11 mouse cellular contexts compared by ENCODE assay signal in the genomic region with DNA sequence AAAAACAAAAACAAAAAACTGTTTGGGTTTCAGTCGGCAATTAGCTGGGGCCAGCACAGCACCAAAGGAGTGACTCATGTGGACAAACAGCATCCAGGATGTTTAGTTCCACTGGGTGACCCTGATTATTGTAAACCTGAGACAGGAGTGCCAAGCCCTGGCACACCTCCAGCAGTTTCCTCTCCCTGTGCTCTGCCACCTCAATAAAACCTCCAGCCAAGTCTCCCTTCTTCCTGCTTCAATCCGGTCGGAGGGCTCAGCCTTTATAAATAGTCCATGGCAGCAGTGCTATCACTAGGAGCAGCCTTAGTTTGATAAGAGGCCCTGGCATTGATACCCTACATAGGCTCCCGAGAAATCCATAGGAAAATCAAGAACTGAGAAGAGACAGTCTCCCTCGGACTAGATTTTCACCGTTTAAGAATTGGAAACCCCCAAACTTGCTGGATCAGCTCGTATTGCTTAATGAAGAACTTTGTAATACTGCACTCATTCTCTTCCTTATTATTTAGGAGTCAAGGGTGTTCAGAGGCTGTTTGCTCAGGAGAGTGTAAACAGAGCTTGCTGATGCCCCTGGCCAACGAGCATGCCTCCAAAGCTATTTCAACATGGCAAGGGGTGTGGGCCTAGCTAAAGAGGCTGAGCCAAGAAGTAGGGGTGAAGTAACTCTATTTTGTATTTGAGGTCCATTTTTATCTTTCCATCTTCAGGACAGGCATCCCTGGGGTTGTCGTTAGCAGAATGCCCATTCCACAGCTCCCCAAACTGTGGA. TPM values are rescaled to one million over a fixed set of nuclear protein-coding genes. Genes with fewer than 3 reads are reported as not detected.
A peak's percentile ranks its signal among the peaks of the same experiment; 100 is the strongest.
DNase-seq lines count a peak whose midpoint lies in the region; ATAC-seq and TF ChIP-seq lines count a peak whose summit lies in the region.
"Had no signal": no experiment of that assay in that cellular context is flagged by ENCODE, and none has a peak within 500 bp of the region (broad histone marks: within the 10 kb centered on the region; RNA-seq: fewer than 3 reads in every experiment).

No protein-coding gene starts in this region.

- H3K4me3 ChIP-seq in liver, embryonic 16.5 days (ENCODE audit: low read depth, low read length) = no peak overlapping the region
- no peak overlapping the region for H3K4me3 ChIP-seq in liver, embryonic 11.5 days (ENCODE audit: low read depth, low read length)
- no peak overlapping the region for H3K4me3 ChIP-seq in kidney, postnatal 0 days (replicated peaks; ENCODE audit: low read depth, low read length)
- H3K4me3 ChIP-seq in stomach, embryonic 14.5 days (ENCODE audit: low read depth, low read length) = no peak overlapping the region
- H3K4me3 ChIP-seq: embryonic facial prominence, embryonic 13.5 days had no signal

- H3K27ac ChIP-seq in liver, embryonic 16.5 days (ENCODE audit: low read length) = no peak overlapping the region
- no peak overlapping the region for H3K27ac ChIP-seq in liver, embryonic 11.5 days (ENCODE audit: low read depth, low read length)
- H3K27ac ChIP-seq in kidney, postnatal 0 days = no peak overlapping the region
- H3K27ac ChIP-seq in stomach, embryonic 14.5 days (ENCODE audit: low read length) = peak overlapping the region; percentile 35; the same call in 1 of the 2 replicates
- H3K27ac ChIP-seq: embryonic facial prominence, embryonic 13.5 days; hindbrain, postnatal 0 days had no signal

- no peak overlapping the region for H3K4me2 ChIP-seq in liver, embryonic 16.5 days (ENCODE audit: low read depth, low read length)
- no peak overlapping the region for H3K4me2 ChIP-seq in liver, embryonic 11.5 days
- no peak overlapping the region for H3K4me2 ChIP-seq in kidney, postnatal 0 days (ENCODE audit: low read length)
- no peak overlapping the region for H3K4me2 ChIP-seq in stomach, embryonic 14.5 days (replicated peaks; ENCODE audit: low read depth, low read length)
- H3K4me2 ChIP-seq: embryonic facial prominence, embryonic 13.5 days had no signal

- TF ChIP-seq CTCF in kidney, postnatal 0 days (IDR thresholded peaks at IDR 0.05; ENCODE audit: low read depth) = no peak

- H3K9me3 ChIP-seq in liver, embryonic 16.5 days (replicated peaks; ENCODE audit: control insufficient read depth, low read length) = no peaks in the 10 kb centered on the region
- no peaks in the 10 kb centered on the region for H3K9me3 ChIP-seq in liver, embryonic 11.5 days (ENCODE audit: control insufficient read depth, low read length)
- H3K9me3 ChIP-seq in kidney, postnatal 0 days (replicated peaks; ENCODE audit: low read length) = no peaks in the 10 kb centered on the region
- H3K9me3 ChIP-seq in stomach, embryonic 14.5 days (ENCODE audit: control insufficient read depth, low read depth, low read length) = no peaks in the 10 kb centered on the region
- H3K9me3 ChIP-seq: embryonic facial prominence, embryonic 13.5 days had no signal

- ATAC-seq in liver, embryonic 16.5 days (ENCODE audit: low read depth) = peak; percentile 76; the same call in 1 of the 2 replicates
- ATAC-seq in liver, embryonic 11.5 days (replicated peaks; ENCODE audit: low FRiP score) = no peak
- ATAC-seq in kidney, postnatal 0 days (replicated peaks; ENCODE audit: low FRiP score, low read depth) = no peak
- no peak; the same call in 1 of the 2 replicates for ATAC-seq in stomach, embryonic 14.5 days (ENCODE audit: insufficient number of reproducible peaks, insufficient read depth, low FRiP score, low read depth)
- ATAC-seq: hindbrain, postnatal 0 days had no signal

- peak; percentile 38 for DNase-seq in adrenal gland, adult 2 months
- no peak for DNase-seq in adrenal gland, adult 18-20 months (ENCODE audit: low spot score in 2 of 2)
- DNase-seq in liver, embryonic 11.5 days (ENCODE audit: low spot score) = no peak
- peak; percentile 31 for DNase-seq in kidney, postnatal 0 days (ENCODE audit: low spot score)
- DNase-seq in spleen, adult 12 weeks (ENCODE audit: low spot score) = no peak
- no peak for DNase-seq in layer of hippocampus, adult 9-10 months (ENCODE audit: low spot score)

- peaks cover 7% of the 10 kb centered on the region for H3K4me1 ChIP-seq in liver, embryonic 16.5 days (ENCODE audit: control insufficient read depth, low read depth, low read length)
- H3K4me1 ChIP-seq in liver, embryonic 11.5 days (replicated peaks; ENCODE audit: control insufficient read depth, insufficient read depth, low read length) = peaks cover 8% of the 10 kb centered on the region
- H3K4me1 ChIP-seq in kidney, postnatal 0 days (replicated peaks; ENCODE audit: insufficient read depth, low read length) = no peaks in the 10 kb centered on the region
- H3K4me1 ChIP-seq in stomach, embryonic 14.5 days (ENCODE audit: control insufficient read depth, insufficient read depth, low read length) = peaks cover 5% of the 10 kb centered on the region; the same call in 1 of the 2 replicates

- no peaks in the 10 kb centered on the region for H3K36me3 ChIP-seq in liver, embryonic 16.5 days (ENCODE audit: control insufficient read depth, insufficient read depth)
- H3K36me3 ChIP-seq in liver, embryonic 11.5 days (ENCODE audit: control insufficient read depth, insufficient read depth, low read length) = no peaks in the 10 kb centered on the region
- no peaks in the 10 kb centered on the region for H3K36me3 ChIP-seq in kidney, postnatal 0 days (ENCODE audit: insufficient read depth, low read length)
- H3K36me3 ChIP-seq in stomach, embryonic 14.5 days (ENCODE audit: control insufficient read depth, insufficient read depth, low read length) = no peaks in the 10 kb centered on the region
- H3K36me3 ChIP-seq: embryonic facial prominence, embryonic 13.5 days had no signal

- peaks cover 25% of the 10 kb centered on the region for H3K27me3 ChIP-seq in liver, embryonic 16.5 days (ENCODE audit: control insufficient read depth, insufficient read depth, low read depth, low read length)
- H3K27me3 ChIP-seq in liver, embryonic 11.5 days (replicated peaks; ENCODE audit: control insufficient read depth, insufficient read depth, low read length) = peaks cover 23% of the 10 kb centered on the region
- 0 out of 2 replicates have a peak, but pooled peaks cover 4% of the 10 kb centered on the region for H3K27me3 ChIP-seq in kidney, postnatal 0 days (ENCODE audit: insufficient read depth, low read length)
- H3K27me3 ChIP-seq in stomach, embryonic 14.5 days (ENCODE audit: control insufficient read depth, insufficient read depth, low read length) = peaks cover 5% of the 10 kb centered on the region; the same call in 1 of the 2 replicates

- whole genome bisulfite sequencing in liver, embryonic 16.5 days (ENCODE audit: insufficient replicate concordance) = 41% methylated on average over 9 of the region's 9 CpGs
- 69% methylated on average over 9 of the region's 9 CpGs for WGBS in liver, embryonic 11.5 days
- 51% methylated on average over 9 of the region's 9 CpGs for WGBS in kidney, postnatal 0 days
- 54% methylated on average over 9 of the region's 9 CpGs for WGBS in stomach, embryonic 14.5 days

- H3K9ac ChIP-seq in liver, embryonic 16.5 days (ENCODE audit: low read depth, low read length) = no peak overlapping the region
- H3K9ac ChIP-seq in liver, embryonic 11.5 days (ENCODE audit: low read depth, low read length) = no peak overlapping the region
- H3K9ac ChIP-seq in kidney, postnatal 0 days (ENCODE audit: low read depth, low read length) = no peak overlapping the region
- H3K9ac ChIP-seq in stomach, embryonic 14.5 days (replicated peaks; ENCODE audit: low read depth, low read length) = no peak overlapping the region
- H3K9ac ChIP-seq: embryonic facial prominence, embryonic 13.5 days had no signal

RNA-seq across cellular contexts. Expression of gene 1700013F07Rik, which starts 0.7 kb away (rescaled TPM):
- total RNA-seq in adrenal gland, adult 2 months (2021) = not detected
- polyA plus RNA-seq in adrenal gland, adult 2 months (2012; rRNA removed) = not detected in 2 replicates
- not detected for total RNA-seq in adrenal gland, adult 18-20 months (2021)
- not detected in 2 replicates for polyA plus RNA-seq in liver, embryonic 16.5 days (2015; fragmentation: Nextera tagmentation; extraction: Ambion mirVana)
- polyA plus RNA-seq in liver, embryonic 11.5 days (2014; fragmentation: Nextera tagmentation; extraction: Ambion mirVana) = not detected in 2 replicates
- not detected in 2 replicates for polyA plus RNA-seq in kidney, postnatal 0 days (2015; fragmentation: Nextera tagmentation; extraction: Ambion mirVana)
- polyA plus RNA-seq in stomach, embryonic 14.5 days (2014; fragmentation: Nextera tagmentation; extraction: Ambion mirVana) = 0.42 and 0.65 TPM in 2 replicates
- total RNA-seq: megakaryocyte, adult 5-6 weeks had no signal
- polyA plus RNA-seq: embryonic facial prominence, embryonic 13.5 days had no signal

RNA-seq across cellular contexts. Expression of gene 5330417C22Rik, which starts 3.0 kb away (rescaled TPM):
- 1 to 10 TPM; 2.4 to 6.5 TPM for total RNA-seq in adrenal gland, adult 2 months (2021)
- polyA plus RNA-seq in adrenal gland, adult 2 months (2012; rRNA removed) = 2.4 and 2.5 TPM in 2 replicates
- total RNA-seq in adrenal gland, adult 18-20 months (2021) = 1 to 10 TPM; 1.8 to 4.0 TPM
- polyA plus RNA-seq in liver, embryonic 16.5 days (2015; fragmentation: Nextera tagmentation; extraction: Ambion mirVana) = 0.21 and 0.63 TPM in 2 replicates
- 0.10 and 0.23 TPM in 2 replicates for polyA plus RNA-seq in liver, embryonic 11.5 days (2014; fragmentation: Nextera tagmentation; extraction: Ambion mirVana)
- polyA plus RNA-seq in kidney, postnatal 0 days (2015; fragmentation: Nextera tagmentation; extraction: Ambion mirVana) = 1.6 and 1.7 TPM in 2 replicates
- polyA plus RNA-seq in stomach, embryonic 14.5 days (2014; fragmentation: Nextera tagmentation; extraction: Ambion mirVana) = 7.4 and 15.0 TPM in 2 replicates

RNA-seq across cellular contexts. Expression of gene Tmem167b, which starts 29.0 kb away (rescaled TPM):
- total RNA-seq in adrenal gland, adult 2 months (2021) = 10 to 100 TPM; 51.1 to 60.5 TPM
- polyA plus RNA-seq in adrenal gland, adult 2 months (2012; rRNA removed) = 2.5 and 3.3 TPM in 2 replicates
- total RNA-seq in adrenal gland, adult 18-20 months (2021) = 10 to 100 TPM; 55.7 to 59.4 TPM
- 16.1 and 16.8 TPM in 2 replicates for polyA plus RNA-seq in liver, embryonic 16.5 days (2015; fragmentation: Nextera tagmentation; extraction: Ambion mirVana)
- polyA plus RNA-seq in liver, embryonic 11.5 days (2014; fragmentation: Nextera tagmentation; extraction: Ambion mirVana) = 23.0 and 27.7 TPM in 2 replicates
- polyA plus RNA-seq in kidney, postnatal 0 days (2015; fragmentation: Nextera tagmentation; extraction: Ambion mirVana) = 33.5 and 35.8 TPM in 2 replicates
- 41.1 and 46.0 TPM in 2 replicates for polyA plus RNA-seq in stomach, embryonic 14.5 days (2014; fragmentation: Nextera tagmentation; extraction: Ambion mirVana)

RNA-seq across cellular contexts. Expression of gene Taf13, which starts 38.2 kb away (rescaled TPM):
- 10 to 100 TPM; 28.7 to 30.3 TPM for total RNA-seq in adrenal gland, adult 2 months (2021)
- polyA plus RNA-seq in adrenal gland, adult 2 months (2012; rRNA removed) = 0.78 and 0.98 TPM in 2 replicates
- total RNA-seq in adrenal gland, adult 18-20 months (2021) = 10 to 100 TPM; 29.2 to 30.5 TPM
- 8.9 and 10.3 TPM in 2 replicates for polyA plus RNA-seq in liver, embryonic 16.5 days (2015; fragmentation: Nextera tagmentation; extraction: Ambion mirVana)
- polyA plus RNA-seq in liver, embryonic 11.5 days (2014; fragmentation: Nextera tagmentation; extraction: Ambion mirVana) = 21.7 and 23.2 TPM in 2 replicates
- 38.3 and 40.8 TPM in 2 replicates for polyA plus RNA-seq in kidney, postnatal 0 days (2015; fragmentation: Nextera tagmentation; extraction: Ambion mirVana)
- polyA plus RNA-seq in stomach, embryonic 14.5 days (2014; fragmentation: Nextera tagmentation; extraction: Ambion mirVana) = 44.5 and 46.8 TPM in 2 replicates

RNA-seq across cellular contexts. Expression of gene Wdr47, which starts 57.8 kb away (rescaled TPM):
- 10 to 100 TPM; 10.0 to 14.6 TPM for total RNA-seq in adrenal gland, adult 2 months (2021)
- 3.6 and 3.7 TPM in 2 replicates for polyA plus RNA-seq in adrenal gland, adult 2 months (2012; rRNA removed)
- 10 to 100 TPM in 1 of 2 experiments, 1 to 10 TPM in 1; 8.3 to 11.0 TPM for total RNA-seq in adrenal gland, adult 18-20 months (2021)
- 1.4 and 1.9 TPM in 2 replicates for polyA plus RNA-seq in liver, embryonic 16.5 days (2015; fragmentation: Nextera tagmentation; extraction: Ambion mirVana)
- 3.8 and 4.5 TPM in 2 replicates for polyA plus RNA-seq in liver, embryonic 11.5 days (2014; fragmentation: Nextera tagmentation; extraction: Ambion mirVana)
- polyA plus RNA-seq in kidney, postnatal 0 days (2015; fragmentation: Nextera tagmentation; extraction: Ambion mirVana) = 5.9 and 6.8 TPM in 2 replicates
- 14.0 and 15.3 TPM in 2 replicates for polyA plus RNA-seq in stomach, embryonic 14.5 days (2014; fragmentation: Nextera tagmentation; extraction: Ambion mirVana)

Comparison
In these comparisons a context has a peak if more than half of its experiments do, and no peak if none do; other contexts are left out.
1. DNase-seq: peak in adrenal gland, adult 2 months (single experiment) and kidney, postnatal 0 days (single experiment); none in adrenal gland, adult 18-20 months (0 of 2), liver, embryonic 11.5 days (single experiment), spleen, adult 12 weeks (single experiment) and layer of hippocampus, adult 9-10 months (single experiment).